Mouse (Mus musculus): Measurements from ENCODE around the gene 1700015F17Rik. TPM values are rescaled to one million over a fixed set of nuclear protein-coding genes. Genes with fewer than 3 reads are reported as not detected.

Gene 1700015F17Rik
- total and polyA plus RNA-seq, 3 experiments, result not detected

DNA sequence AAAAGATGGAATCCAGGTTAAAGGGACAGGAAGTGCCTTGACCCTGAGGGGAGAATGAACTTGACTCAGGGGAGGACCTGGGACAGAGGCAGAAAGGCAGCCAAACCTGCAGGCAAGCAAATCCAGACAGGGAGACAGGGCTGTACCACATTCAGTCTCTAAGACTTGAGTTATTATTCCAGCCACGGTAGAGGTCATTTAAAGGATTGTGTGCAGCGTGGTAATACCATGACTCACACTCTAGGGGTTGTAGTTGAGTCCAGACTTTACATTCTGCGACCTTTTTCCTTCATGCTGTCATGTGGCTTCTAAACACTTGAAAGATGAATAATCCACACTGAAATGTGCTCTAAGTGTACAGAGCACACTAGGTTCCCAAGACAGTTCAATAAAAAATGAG is 86.2 kb downstream of the 1700015F17Rik start:
- Histone ChIP-seq H3K9ac (ENCODE audit: control insufficient read depth, low read depth, low read length, poor library complexity, severe bottlenecking) (no peak overlapping the region), H3K27ac (ENCODE audit: control insufficient read depth, low read depth, low read length) (no peak overlapping the region), H3K27me3 (ENCODE audit: control insufficient read depth in 1 of 2, insufficient read depth in 2 of 2, low read length in 2 of 2) (no peaks in the 10 kb centered on the region), H3K36me3 (ENCODE audit: control insufficient read depth in 1 of 2, insufficient read depth in 2 of 2, low read length in 2 of 2) (no peaks in the 10 kb centered on the region), H3K79me2 (ENCODE audit: control insufficient read depth, insufficient read depth, low read length, poor library complexity) (no peaks in the 10 kb centered on the region), H3K4me1 (ENCODE audit: control insufficient read depth in 1 of 2, insufficient read depth in 2 of 2, low read length in 2 of 2) (no peaks in the 10 kb centered on the region), H3K4me3 (ENCODE audit: control insufficient read depth in 1 of 2, insufficient read depth in 1 of 2, low read depth in 2 of 2, low read length in 2 of 2) (no peak overlapping the region), H3K9me3 (replicated peaks; ENCODE audit: insufficient read depth, low read length) (no peaks in the 10 kb centered on the region)
- TF ChIP-seq GATA1 (IDR thresholded peaks at IDR 0.05; ENCODE audit: low read depth, low read length), result no peak
- no peak for TF ChIP-seq ETS1 (IDR thresholded peaks at IDR 0.05; ENCODE audit: low read depth, low read length)
- no peak for TF ChIP-seq TBP (IDR thresholded peaks at IDR 0.05; ENCODE audit: low read depth, low read length)
- no peak for TF ChIP-seq TAL1 (IDR thresholded peaks at IDR 0.05; ENCODE audit: low read length)
- no peak for TF ChIP-seq ZMIZ1 (IDR thresholded peaks at IDR 0.05; ENCODE audit: low read depth, low read length)
- no peak for TF ChIP-seq NELFE (IDR thresholded peaks at IDR 0.05; ENCODE audit: low read depth, low read length)
- DNase-seq (ENCODE audit: low read depth, low spot score), result no peak

Other genes with a start within 250 kb of the 1700015F17Rik start
- not detected in 2 replicates for gene Cdk14, start 58.8 kb downstream of the 1700015F17Rik start, total RNA-seq (2012; rRNA removed)
- gene Cdk14, start 58.8 kb downstream of the 1700015F17Rik start, polyA plus RNA-seq (2012; ENCODE audit: insufficient read depth in 1 of 2, insufficient read length in 2 of 2, low read depth in 1 of 2, low replicate concordance in 2 of 2, missing spikeins in 1 of 2), result not detected
- 3.2 and 4.0 TPM in 2 replicates for gene Cldn12, start 35.8 kb upstream of the 1700015F17Rik start, total RNA-seq (2012; rRNA removed)
- gene Cldn12, start 35.8 kb upstream of the 1700015F17Rik start, polyA plus RNA-seq (2012; ENCODE audit: insufficient read depth in 1 of 2, insufficient read length in 2 of 2, low read depth in 1 of 2, low replicate concordance in 2 of 2, missing spikeins in 1 of 2), result 1 to 10 TPM in 1 of 2 experiments, not detected in 1; 4.7 TPM
- gene Gtpbp10, start 80.4 kb upstream of the 1700015F17Rik start, total RNA-seq (2012; rRNA removed), result not detected in 2 replicates
- not detected for gene Gtpbp10, start 80.4 kb upstream of the 1700015F17Rik start, polyA plus RNA-seq (2012; ENCODE audit: insufficient read depth in 1 of 2, insufficient read length in 2 of 2, low read depth in 1 of 2, low replicate concordance in 2 of 2, missing spikeins in 1 of 2)
- not detected in 2 replicates for gene Gm8773, start 94.7 kb upstream of the 1700015F17Rik start, total RNA-seq (2012; rRNA removed)
- not detected for gene Gm8773, start 94.7 kb upstream of the 1700015F17Rik start, polyA plus RNA-seq (2012; ENCODE audit: insufficient read depth in 1 of 2, insufficient read length in 2 of 2, low read depth in 1 of 2, low replicate concordance in 2 of 2, missing spikeins in 1 of 2)
- gene Cfap69, start 185.1 kb upstream of the 1700015F17Rik start, total RNA-seq (2012; rRNA removed), result not detected in 2 replicates
- not detected for gene Cfap69, start 185.1 kb upstream of the 1700015F17Rik start, polyA plus RNA-seq (2012; ENCODE audit: insufficient read depth in 1 of 2, insufficient read length in 2 of 2, low read depth in 1 of 2, low replicate concordance in 2 of 2, missing spikeins in 1 of 2)
- not detected in 2 replicates for gene Steap2, start 215.4 kb upstream of the 1700015F17Rik start, total RNA-seq (2012; rRNA removed)
- not detected for gene Steap2, start 215.4 kb upstream of the 1700015F17Rik start, polyA plus RNA-seq (2012; ENCODE audit: insufficient read depth in 1 of 2, insufficient read length in 2 of 2, low read depth in 1 of 2, low replicate concordance in 2 of 2, missing spikeins in 1 of 2)